Mouse (Mus musculus) adrenal gland, adult (tissue): Measurements from ENCODE around the gene Sirt7.

Experiments used
- DNase-seq, 2 experiments: peaks; one replicate each; pipeline ENCODE4 v3.0.0; 2022 to 2023; ENCODE audit warnings: low spot score in 1 of 2; ENCODE audit not compliant: inconsistent age in 2 of 2

The Sirt7 gene

DNA sequence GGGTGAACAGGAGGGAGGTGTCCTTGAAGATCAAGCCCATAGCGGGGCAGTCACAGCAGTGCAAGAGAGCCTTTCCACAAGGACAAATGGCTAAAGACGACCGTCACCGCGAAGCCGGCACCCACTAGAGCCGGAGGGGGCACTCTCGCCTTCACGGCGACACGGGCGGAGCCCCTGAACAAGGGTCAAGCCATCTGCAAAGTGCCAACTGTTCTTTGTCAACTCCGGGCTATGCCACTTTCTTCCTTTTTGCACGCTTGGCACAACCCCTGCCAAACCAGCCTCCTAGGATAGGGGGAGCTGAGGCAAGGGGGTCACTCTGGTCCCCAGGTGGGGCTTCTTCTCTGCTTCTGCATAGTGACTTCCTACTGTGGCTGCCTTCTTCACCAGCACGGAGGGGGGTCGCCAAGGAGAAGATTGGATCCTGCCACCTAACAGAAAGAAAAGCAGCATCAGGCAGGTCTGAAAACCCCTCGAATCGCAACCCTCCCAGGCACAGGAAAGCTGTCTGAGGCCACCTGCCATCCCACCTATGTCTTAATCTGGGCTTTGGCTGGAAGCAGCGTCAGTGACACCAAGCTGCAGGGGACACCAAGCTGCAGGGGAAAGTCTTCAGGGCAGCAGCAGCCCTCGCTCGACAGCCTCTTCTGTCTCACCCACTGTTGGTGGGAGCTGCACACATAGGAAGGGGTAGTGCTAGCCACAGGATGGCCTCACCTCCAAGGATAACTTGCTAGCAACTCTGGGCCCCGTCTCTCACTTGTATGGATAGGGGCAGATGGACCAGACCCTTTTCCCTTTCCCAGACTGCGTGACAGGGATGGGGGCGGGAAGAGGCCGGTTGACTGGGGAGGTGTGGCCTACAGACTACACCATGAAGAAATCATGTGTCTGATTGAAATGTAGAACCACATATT lies 6.2 kb downstream of the Sirt7 start:
- DNase-seq = peak in 1 of 2 experiments; percentile 75

DNA sequence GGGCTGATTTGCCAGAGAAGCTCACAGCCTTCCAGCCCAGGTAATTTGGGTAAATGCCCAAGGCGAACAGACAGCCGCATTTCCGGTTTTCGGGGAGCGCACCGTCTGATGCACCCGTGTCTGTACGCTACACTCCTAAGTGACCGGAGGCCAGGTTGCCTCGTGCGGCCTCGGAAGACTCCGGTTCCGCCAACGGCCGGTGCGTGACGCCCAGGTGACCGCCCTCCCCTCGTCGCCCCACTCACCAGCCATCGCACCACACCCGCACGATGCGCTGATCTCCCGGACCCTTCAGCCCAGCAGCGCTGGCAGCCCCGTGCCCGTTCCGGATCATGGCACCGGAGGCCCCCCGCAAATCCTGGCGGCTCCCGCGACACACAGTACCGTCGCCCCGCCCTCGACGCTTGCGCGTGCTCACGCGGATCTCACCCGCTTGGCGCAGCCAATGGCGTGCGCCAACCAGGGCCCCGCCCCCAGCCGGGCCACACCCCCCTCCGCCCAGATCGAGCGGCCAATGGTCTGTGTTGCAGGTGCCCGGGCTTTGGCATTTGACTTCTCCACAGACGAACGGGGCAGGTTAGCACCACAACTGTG lies 7.4 kb downstream of the Sirt7 start, which contains the start of gene Pcyt2:
Gene Pcyt2, minus strand, starts transcription at position 418 of the 594 bp plus-strand sequence.
- peak; percentile 97 for DNase-seq

DNA sequence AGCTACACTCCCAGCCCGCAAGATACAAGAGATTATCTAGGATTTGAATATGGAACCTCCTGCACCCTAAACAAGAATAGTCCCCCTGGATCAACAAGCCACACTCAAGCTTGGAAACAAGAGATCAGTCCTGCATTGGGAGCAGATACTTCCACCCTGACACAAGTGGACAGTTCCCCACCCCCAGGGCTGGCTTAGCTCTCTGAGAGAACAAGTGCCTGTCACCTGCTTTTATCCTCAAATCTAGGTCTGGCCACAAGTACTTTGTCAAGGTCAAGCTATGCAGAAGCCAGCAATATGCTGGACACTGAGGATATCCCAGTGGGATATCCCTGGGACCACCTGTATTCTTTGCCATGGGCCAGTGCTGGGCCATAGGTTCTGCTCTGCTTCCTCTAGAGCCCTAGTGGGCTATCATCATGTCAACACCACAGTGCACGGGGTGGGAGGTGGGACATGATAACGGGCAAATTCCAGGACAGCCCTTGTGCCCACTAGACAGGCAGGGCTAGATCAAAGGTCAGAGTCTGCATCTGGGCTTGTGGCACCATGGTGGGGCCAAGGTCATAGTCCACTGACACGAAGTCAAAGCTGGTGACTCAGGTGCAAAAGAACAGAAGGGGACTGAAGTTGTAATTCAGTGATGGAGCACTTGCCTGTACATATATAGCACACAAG lies 8.3 kb downstream of the Sirt7 start:
- no peak for DNase-seq

DNA sequence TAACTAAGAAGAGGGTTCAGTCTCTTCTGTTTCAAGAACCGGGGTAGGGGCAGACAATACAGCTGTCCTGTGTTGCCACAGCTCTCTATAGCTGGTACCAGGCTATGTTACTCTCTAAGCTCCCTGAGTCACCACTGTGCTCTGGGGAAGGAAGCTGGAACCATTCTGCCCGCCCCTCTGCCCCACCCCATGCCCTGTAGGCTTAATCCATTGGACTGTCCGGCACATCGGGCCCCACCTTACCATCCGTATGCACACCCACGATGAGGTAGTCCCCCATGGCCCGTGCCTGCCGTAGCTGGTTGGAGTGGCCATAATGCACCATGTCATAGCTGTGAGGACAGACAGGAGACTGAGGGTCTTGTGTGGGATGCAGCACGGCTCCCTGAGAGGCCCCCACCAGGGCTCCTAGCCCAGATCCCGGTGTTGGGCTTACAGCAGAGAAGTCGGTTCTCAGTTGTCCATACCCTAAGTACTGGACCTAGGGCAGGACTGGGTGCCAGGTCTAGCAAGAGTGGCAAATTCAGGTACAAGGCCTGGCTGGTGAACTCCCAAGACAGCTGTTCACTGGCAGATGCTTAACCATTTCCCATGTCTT lies 9.3 kb downstream of the Sirt7 start:
- DNase-seq = peak in 1 of 2 experiments; percentile 32

DNA sequence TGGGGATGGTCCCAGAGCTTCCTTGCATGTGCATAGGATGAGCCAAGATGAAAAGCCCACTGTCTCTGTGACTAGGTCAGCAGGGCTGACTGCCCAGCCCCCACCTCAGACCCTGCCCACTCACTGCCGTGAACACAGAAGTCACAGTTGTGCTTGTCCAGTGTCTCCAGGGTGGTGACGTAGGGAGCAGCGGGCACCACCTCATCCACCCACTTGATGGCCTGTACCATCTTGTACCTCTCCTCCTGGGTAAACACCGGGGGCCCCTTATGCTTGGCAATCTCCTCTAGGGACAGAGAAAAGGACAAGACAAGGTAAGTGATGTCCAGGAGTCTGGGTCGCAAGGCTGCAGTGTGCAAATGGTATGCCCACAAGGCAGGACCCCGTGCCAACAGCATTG lies 9.9 kb downstream of the Sirt7 start:
- DNase-seq = peak in 1 of 2 experiments; percentile 32

- DNase-seq = peak in 1 of 2 experiments; percentile 43
Observed at GRCm38 (mm10) chr11:120613976-120614375, 11.1 kb downstream of the Sirt7 start.

GRCm38 (mm10) chr11:120613481-120613972 lies 11.5 kb downstream of the Sirt7 start:
- DNase-seq = peak in 1 of 2 experiments; percentile 30

DNA sequence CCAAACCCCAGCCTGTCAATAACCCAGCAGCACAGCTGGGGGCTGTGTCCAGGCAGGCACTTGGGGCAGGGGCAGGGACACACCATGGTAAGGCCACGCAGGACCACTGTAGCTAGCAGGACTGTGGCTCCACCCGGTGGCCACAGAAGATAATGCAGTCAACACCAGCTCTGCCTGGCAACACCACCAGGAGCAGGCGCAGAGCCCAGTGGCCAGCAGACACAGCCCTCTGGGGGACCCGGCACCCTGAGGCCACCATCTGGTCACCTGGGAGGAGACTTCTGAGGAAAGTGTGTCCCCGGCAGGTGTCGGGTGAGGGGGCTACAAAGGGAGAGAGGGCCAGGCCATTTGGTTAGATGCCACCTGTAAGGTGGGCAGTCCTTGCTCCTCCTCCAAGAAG lies 12.3 kb downstream of the Sirt7 start:
- peak; percentile 72 to 87 for DNase-seq

GRCm38 (mm10) chr11:120610477-120611046 lies 14.5 kb downstream of the Sirt7 start:
- DNase-seq = peak in 1 of 2 experiments; percentile 32

GRCm38 (mm10) chr11:120609250-120609649 lies 15.8 kb downstream of the Sirt7 start:
- peak; percentile 66 to 81 for DNase-seq

DNA sequence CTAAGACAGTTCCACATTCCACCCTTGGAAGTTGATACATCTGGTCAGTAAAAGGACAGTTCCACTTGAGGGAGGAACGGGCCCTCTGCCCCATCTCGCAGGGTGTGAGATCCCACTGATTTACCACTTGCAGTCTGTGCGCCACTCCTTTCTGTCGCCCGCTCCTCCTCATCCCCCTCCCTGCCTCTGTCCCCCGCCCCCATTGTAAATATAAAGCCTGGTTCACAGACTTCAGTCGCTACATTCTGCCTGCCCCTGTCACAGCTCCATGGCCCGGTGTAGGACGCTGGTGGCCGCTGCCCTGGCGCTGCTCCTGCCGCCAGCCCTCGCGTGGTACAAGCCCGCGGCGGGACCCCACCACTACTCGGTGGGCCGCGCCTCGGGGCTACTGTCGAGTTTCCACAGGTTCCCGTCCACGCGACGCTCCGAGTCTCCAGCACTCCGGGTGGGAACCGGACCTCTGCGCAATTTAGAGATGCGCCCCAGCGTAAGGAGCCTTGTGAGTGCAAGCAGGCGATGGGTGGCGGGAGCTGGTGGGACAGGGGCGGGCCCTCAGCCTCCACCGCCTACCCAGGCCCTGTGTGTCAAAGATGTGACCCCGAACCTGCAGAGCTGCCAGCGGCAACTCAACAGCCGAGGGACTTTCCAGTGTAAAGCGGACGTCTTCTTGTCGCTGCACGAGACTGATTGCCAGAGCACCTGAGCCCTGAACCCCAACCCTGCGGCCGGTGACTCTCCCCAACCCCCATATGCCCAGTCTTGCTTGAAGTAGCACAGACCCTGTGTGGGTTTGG lies 16.6 kb downstream of the Sirt7 start, which contains the start of gene Npb:
Gene Npb, plus strand, starts transcription at position 237 of the 794 bp plus-strand sequence.
- DNase-seq = no peak

DNA sequence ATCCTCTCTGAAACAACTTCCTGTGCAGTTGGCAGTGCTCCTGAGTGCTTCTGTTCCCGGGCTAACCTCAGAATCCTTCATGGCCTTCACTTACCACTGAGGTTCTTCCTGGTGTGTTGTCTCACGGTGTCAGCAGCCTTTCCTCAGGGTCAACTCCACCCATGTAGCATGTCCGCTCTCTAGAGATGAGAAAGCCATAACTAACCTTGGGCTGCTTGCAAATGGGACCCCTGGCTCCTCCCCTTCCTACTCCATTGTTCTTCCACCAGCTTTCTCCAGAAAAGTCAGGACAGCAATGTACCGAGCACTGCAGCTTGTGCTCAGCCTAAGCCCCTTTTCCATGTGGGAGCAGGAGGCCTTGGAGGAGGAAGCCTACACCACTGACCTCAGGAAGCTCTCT lies 18.3 kb downstream of the Sirt7 start:
- peak in 1 of 2 experiments; percentile 70 for DNase-seq

DNA sequence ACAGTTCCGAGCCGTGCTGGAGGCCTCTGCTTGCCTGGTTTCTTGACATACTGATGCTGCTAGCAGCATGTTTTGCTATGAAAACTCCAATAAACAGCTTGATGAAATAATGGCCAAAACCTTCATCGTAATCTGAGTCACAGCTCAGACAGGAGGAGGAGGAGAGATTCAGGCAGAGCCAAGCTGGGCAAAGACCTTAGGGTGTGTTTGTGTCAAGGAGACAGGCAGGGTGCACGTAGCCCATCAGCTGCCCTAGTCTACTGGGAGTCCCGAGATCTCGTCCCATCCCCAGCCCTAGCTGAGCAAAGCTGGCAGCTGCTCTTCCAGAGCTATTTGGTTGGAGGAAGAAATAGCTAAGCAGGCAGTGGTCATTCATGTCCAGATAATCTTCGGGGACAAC lies 19.4 kb downstream of the Sirt7 start:
- peak; percentile 45 to 75 for DNase-seq

- no peak for DNase-seq
Observed at GRCm38 (mm10) chr11:120603545-120603944, 21.5 kb downstream of the Sirt7 start.

GRCm38 (mm10) chr11:120600716-120601115 lies 24.3 kb downstream of the Sirt7 start:
- no peak for DNase-seq

DNA sequence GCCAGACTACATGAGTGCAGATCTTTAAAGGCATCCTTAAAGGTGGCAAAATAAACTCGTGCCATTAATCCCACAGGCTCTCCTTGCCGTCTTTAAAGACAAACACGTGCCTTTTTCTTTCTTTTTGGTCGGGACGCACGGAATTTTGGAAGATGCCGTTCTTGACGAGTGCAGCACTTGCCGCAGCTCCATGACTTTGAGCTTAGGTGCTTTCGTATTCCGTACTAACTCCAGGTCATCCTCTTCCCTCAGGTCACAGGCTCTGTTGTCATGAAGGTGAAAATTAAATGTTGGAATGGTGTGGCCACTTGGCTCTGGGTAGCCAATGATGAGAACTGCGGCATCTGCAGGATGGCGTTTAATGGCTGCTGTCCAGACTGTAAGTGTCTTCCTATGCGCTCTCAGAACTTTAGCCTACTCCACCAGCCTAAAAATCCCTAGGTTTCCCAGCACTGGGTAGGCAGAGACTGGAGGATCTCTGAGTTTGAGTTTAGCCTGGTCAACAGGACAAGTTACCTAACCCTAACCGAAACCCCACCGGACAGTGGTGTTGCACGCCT lies 26.0 kb downstream of the Sirt7 start:
- DNase-seq = no peak

GRCm38 (mm10) chr11:120598283-120598989 lies 26.6 kb downstream of the Sirt7 start, which contains the start of the genes Alyref and Anapc11:
Alyref (minus strand) TSS chr11:120598365.
Anapc11 (plus strand) TSS chr11:120598421.
- DNase-seq = peak; percentile 96 to 97
